Mouse (Mus musculus) liver, embryonic 14.5 days (tissue): Measurements from ENCODE around the gene Olfr1131. TPM values are rescaled to one million over a fixed set of nuclear protein-coding genes. Genes with fewer than 3 reads are reported as not detected.
"Not testable (repeated sequence)": the region's sequence is repeated elsewhere in the genome, so short reads cannot be mapped to it uniquely, and the experiment has no call there.

Experiments
- ATAC-seq: fragments of 200-750 bp; cut with Nextera tagmentation; 2 replicates; pipeline ENCODE4 v1.8.0; 2017; ENCODE audit warnings: moderate number of reproducible peaks, mild to moderate bottlenecking, moderate library complexity; ENCODE audit not compliant: insufficient read depth
- DNase-seq, 3 experiments: peaks; one replicate each; pipeline ENCODE4 v3.0.0-alpha.2; 2012 to 2013; ENCODE audit warnings: low read depth in 3 of 3, low spot score in 3 of 3
- H3K27ac ChIP-seq: fragments of 300-500 bp; sonication (generic); 2 replicates; pipeline ENCODE4 v1.5.1; 2014; ENCODE audit warnings: moderate library complexity, mild to moderate bottlenecking, control low read depth, inconsistent platforms
- H3K27me3 ChIP-seq: fragments of 300-500 bp; sonication (generic); 2 replicates; pipeline ENCODE4 v1.6.1; 2014; ENCODE audit warnings: mild to moderate bottlenecking, low read length, moderate library complexity; ENCODE audit not compliant: control insufficient read depth, insufficient read depth
- H3K36me3 ChIP-seq: fragments of 300-500 bp; sonication (generic); replicated peaks from 2 replicates; pipeline ENCODE4 v1.6.1; 2014; ENCODE audit warnings: low read depth; ENCODE audit not compliant: control insufficient read depth, insufficient read depth
- H3K4me1 ChIP-seq, 2 experiments: fragments of 200-500 bp in 1 of 2; fragments of 300-500 bp in 1 of 2; sonication (generic) in 1 of 2; replicated peaks; 2 replicates each; pipeline ENCODE4 v1.6.1; 2012 to 2014; ENCODE audit warnings: antibody characterized with exemption in 1 of 2, inconsistent platforms in 1 of 2, low read length in 1 of 2; ENCODE audit not compliant: control insufficient read depth in 2 of 2, insufficient read depth in 2 of 2
- H3K4me2 ChIP-seq: fragments of 300-500 bp; sonication (generic); 2 replicates; pipeline ENCODE4 v1.6.1; 2014; ENCODE audit warnings: low read depth, mild to moderate bottlenecking, control low read depth, moderate library complexity
- H3K4me3 ChIP-seq, 2 experiments: fragments of 200-500 bp in 1 of 2; fragments of 300-500 bp in 1 of 2; sonication (generic) in 1 of 2; 2 replicates each; pipeline ENCODE4 v1.5.1; 2012 to 2014; ENCODE audit warnings: low read depth in 2 of 2, low read length in 2 of 2, mild to moderate bottlenecking in 2 of 2, control low read depth in 1 of 2, inconsistent platforms in 1 of 2, moderate library complexity in 1 of 2; ENCODE audit not compliant: insufficient read depth in 1 of 2
- H3K9ac ChIP-seq: fragments of 300-500 bp; sonication (generic); replicated peaks from 2 replicates; pipeline ENCODE4 v1.6.1; 2014; ENCODE audit warnings: mild to moderate bottlenecking, control low read depth, moderate library complexity
- H3K9me3 ChIP-seq: fragments of 300-500 bp; sonication (generic); 2 replicates; pipeline ENCODE4 v1.6.1; 2016; ENCODE audit warnings: low read length, mixed read lengths; ENCODE audit not compliant: control insufficient read depth
- CTCF ChIP-seq: IDR thresholded peaks from 2 replicates; pipeline ENCODE4 v1.5.1; 2016; ENCODE audit warnings: antibody characterized with exemption, low read depth, control low read depth
- EP300 ChIP-seq: IDR thresholded peaks from 2 replicates; pipeline ENCODE4 v1.6.1; 2016; ENCODE audit warnings: antibody characterized with exemption, low read depth
- whole genome bisulfite sequencing: fragments of 180-500 bp; shearing (Covaris S2); extraction: QIAGEN DNeasy Blood & Tissue Kit; methylation state at CpG from one replicate; pipeline ENCODE4 v1.1.7; 2014; ENCODE audit not compliant: insufficient replicate concordance; 5-methylcytosine and 5-hydroxymethylcytosine counted together
- polyA plus RNA-seq, 2 experiments: library from polyadenylated mRNA; depleted of rRNA in 1 of 2; stranded (reverse) in 1 of 2; unstranded in 1 of 2; fragments of >200 nt; fragmentation: Nextera tagmentation in 1 of 2; extraction: Ambion mirVana in 1 of 2; gene quantifications; 2 replicates each; pipeline versions ENCODE4 v1.2.1 to v1.2.3; 2012 to 2014

Olfr1131 gene
- not detected in 2 replicates for polyA plus RNA-seq (2012; rRNA removed)
- polyA plus RNA-seq (2014; fragmentation: Nextera tagmentation; extraction: Ambion mirVana): not detected in 2 replicates

DNA sequence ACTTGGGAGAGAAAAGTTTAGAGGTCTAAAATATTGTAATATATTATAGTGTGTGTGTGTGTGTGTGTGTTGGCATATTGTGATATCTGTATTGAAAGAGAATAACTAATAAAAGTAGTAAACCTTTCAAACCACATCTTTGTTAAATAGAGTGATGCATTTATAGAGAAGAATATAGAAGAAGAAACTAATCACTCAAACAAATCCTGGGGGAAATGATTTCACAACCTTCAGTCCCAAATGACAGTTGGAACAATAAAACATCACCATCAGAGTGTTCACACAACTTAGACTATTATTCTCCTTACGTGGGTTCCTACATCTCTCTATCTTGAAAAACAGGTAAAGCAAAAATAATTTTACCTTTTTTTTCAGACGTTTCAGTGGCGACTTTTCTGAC lies at the start of gene Olfr1131:
Gene Olfr1131, plus strand, starts transcription at position 301 of the 400 bp plus-strand sequence.
- ATAC-seq (no peak), DNase-seq (no peak)
- TF ChIP-seq EP300 (no peak), CTCF (no peak)
- H3K9me3 ChIP-seq: no peaks in the 10 kb centered on the region
- no peak within 1 kb of the TSS for H3K27ac ChIP-seq
- no peaks in the 10 kb centered on the region for H3K27me3 ChIP-seq
- no peaks in the 10 kb centered on the region for H3K4me1 ChIP-seq
- no peak within 1 kb of the TSS for H3K4me3 ChIP-seq
- H3K4me2 ChIP-seq: no peak within 1 kb of the TSS
- H3K36me3 ChIP-seq: no peaks in the 10 kb centered on the region
- H3K9ac ChIP-seq: no peak within 1 kb of the TSS
- WGBS: 40% methylated on average over 3 of the region's 3 CpGs

DNA sequence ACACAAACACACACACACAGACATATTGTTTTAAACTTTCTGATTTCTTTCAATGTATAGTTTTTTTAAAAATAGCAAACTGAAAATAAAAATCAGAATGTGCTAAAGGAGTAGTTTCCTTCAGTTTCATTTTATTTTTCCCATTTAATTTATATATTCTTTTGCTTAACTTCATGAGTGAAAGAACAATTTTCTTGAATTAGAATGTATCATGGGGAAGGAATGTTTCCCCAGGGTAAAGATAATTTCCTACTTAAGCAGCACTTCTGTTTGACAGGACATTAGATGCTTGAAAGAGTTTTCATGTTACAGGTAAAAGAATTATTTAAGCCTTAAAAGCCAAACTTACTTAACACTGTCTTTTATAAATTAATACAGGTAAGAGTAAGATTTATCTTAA lies 21.0 kb upstream of the Olfr1131 start, which contains the start of gene Olfr1130:
Gene Olfr1130, plus strand, starts transcription at position 301 of the 400 bp plus-strand sequence.
- ATAC-seq, H3K9ac ChIP-seq, H3K4me2 ChIP-seq, H3K27me3 ChIP-seq, H3K4me1 ChIP-seq, H3K36me3 ChIP-seq, H3K4me3 ChIP-seq, DNase-seq, H3K27ac ChIP-seq, H3K9me3 ChIP-seq: not testable (repeated sequence)

DNA sequence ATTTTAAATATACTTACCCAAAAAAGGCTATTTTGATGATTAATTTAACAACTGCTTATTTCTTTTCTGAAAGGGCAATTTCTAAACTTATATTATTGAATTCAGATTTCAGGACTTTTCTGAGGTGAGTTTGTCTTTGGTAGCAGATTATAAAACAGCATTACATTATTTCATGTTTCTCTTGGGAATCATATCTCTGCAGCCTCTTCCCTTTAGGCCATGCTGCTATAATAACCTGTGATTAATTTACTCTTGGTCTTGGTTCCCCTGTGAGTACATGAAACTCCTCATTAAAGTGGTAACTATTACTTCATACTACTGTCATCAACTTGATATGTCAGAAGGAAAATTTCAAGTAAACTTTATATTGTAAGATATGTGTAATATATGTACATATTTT lies 10.5 kb downstream of the Olfr1131 start, which contains the start of gene Olfr1132:
Gene Olfr1132, minus strand, starts transcription at position 101 of the 400 bp plus-strand sequence.
- Histone ChIP-seq H3K4me3 (no peak within 1 kb of the TSS), H3K36me3 (no peaks in the 10 kb centered on the region), H3K27me3 (no peaks in the 10 kb centered on the region), H3K4me1 (no peaks in the 10 kb centered on the region), H3K27ac (no peak within 1 kb of the TSS), H3K9ac (no peak within 1 kb of the TSS), H3K9me3 (no peaks in the 10 kb centered on the region), H3K4me2 (no peak within 1 kb of the TSS)
- ATAC-seq (no peak), DNase-seq (no peak)
- no peak for TF ChIP-seq EP300
- TF ChIP-seq CTCF: no peak

DNA sequence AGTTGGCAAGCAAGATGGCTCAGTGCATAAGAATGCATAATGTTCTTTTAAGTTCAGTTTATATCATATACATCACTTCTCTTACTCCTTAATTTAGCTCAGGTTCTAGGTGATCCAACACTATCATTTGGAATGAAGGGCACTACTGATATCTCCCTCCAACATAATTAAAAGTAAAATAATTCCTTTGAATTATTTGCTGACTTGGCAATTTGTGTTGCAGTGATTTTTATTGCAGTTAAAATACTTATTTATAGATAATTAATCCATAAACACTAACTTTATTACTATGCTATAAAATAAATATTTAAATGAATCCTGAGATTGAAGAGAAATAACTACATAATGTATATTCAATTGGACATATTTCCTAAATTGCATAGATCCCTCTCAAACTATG lies 15.5 kb downstream of the Olfr1131 start:
- Histone ChIP-seq H3K4me2 (no peak overlapping the region), H3K27me3 (no peaks in the 10 kb centered on the region), H3K9me3 (no peaks in the 10 kb centered on the region), H3K4me3 (no peak overlapping the region), H3K4me1 (no peaks in the 10 kb centered on the region), H3K27ac (no peak overlapping the region), H3K36me3 (no peaks in the 10 kb centered on the region), H3K9ac (no peak overlapping the region)
- ATAC-seq (no peak), DNase-seq (no peak)
- no peak for TF ChIP-seq CTCF
- TF ChIP-seq EP300: no peak

DNA sequence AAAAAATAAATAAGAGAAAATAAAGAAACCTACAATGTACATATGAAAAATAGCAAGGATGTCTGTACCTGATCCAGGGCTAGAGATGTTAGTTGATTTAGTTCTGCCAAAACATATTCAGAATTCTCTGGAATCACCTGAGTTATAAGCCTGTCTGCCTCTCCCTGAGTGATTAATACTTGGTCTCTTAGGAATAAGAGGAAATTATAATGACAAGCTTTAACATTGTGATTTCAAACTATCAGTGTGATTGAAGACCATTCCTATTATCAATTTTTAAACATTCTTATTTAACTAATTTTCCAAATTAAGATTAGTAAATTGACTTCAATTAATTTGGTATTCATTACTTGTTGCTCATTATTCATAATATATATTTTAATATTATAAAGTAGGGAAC lies 20.4 kb downstream of the Olfr1131 start, which contains the start of gene Olfr1133:
Gene Olfr1133, minus strand, starts transcription at position 101 of the 400 bp plus-strand sequence.
- Histone ChIP-seq H3K27me3 (no peaks in the 10 kb centered on the region), H3K36me3 (no peaks in the 10 kb centered on the region), H3K4me2 (no peak within 1 kb of the TSS), H3K4me1 (no peaks in the 10 kb centered on the region), H3K27ac (no peak within 1 kb of the TSS), H3K9ac (no peak within 1 kb of the TSS), H3K9me3 (no peaks in the 10 kb centered on the region), H3K4me3 (no peak within 1 kb of the TSS)
- no peak for DNase-seq
- no peak for TF ChIP-seq CTCF
- no peak for TF ChIP-seq EP300
- no peak for ATAC-seq
